Mouse (Mus musculus): ENCODE data around the gene Ccz1.

Gene Ccz1

DNA sequence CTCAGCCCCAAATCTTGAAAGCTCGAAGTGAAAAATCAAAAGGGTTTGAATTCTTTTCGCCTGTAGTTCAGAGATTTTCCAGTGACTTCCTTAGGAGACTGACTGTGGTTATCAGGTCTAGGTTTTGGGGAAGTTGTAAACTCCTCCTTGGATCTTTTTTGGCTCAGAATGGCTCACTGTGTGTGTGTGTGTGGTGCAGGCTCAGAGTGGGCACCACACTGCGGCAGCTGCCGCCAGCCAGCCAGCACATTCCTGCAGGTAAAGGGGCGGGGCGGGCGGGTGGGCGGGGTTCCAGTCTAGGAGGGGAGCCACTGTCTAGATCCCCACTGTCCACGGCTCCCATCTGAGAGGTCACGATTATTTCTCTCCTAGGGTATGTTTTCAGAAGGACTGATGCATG lies 73.1 kb downstream of the Ccz1 start:
- DNase-seq (ENCODE audit: low read depth) = no peak
